Mouse (Mus musculus): ENCODE results near the gene Gm21725.
"Not testable (repeated sequence)": the region's sequence is repeated elsewhere in the genome, so short reads cannot be mapped to it uniquely, and the experiment has no call there.

Gene Gm21725

DNA sequence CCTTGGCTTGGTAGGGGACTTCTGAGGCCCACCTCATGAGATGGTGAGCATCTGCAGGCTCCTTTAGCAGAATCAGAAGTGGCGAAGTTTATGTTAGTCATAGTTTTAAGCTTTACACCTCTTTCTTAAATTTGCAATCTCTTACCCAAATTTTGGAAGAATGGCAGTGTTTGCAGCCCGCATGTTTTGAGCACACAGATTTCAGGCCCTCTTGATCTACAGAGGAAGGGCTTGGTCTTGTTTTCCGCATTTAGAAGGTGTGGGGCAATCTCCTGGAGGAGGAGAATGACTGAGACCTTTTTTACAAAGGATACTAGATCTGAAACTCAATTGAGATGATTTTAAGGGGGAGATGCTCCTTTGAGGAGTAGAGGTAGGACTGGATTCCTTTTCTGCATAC lies at the start of gene Gm21725:
Gene Gm21725 (minus strand): TSS at position 101 of the 400 bp plus-strand sequence.
- DNase-seq (ENCODE audit: low spot score) = not testable (repeated sequence)
